Mouse (Mus musculus): ENCODE data around the gene Bcor.
A peak's percentile ranks its signal among the peaks of the same experiment; 100 is the strongest.

Gene Bcor

GRCm38 (mm10) chrX:12068978-12069724 is 91.0 kb downstream of the Bcor start:
- no peak for DNase-seq (ENCODE audit: low read depth in 1 of 2, low spot score in 2 of 2)

GRCm38 (mm10) chrX:12067851-12068510 is 92.2 kb downstream of the Bcor start:
- DNase-seq (ENCODE audit: low read depth in 1 of 2, low spot score in 2 of 2) = no peak

GRCm38 (mm10) chrX:12067031-12067430 is 93.1 kb downstream of the Bcor start:
- DNase-seq (ENCODE audit: low read depth in 1 of 2, low spot score in 2 of 2) = no peak

- DNase-seq (ENCODE audit: low read depth in 1 of 2, low spot score in 2 of 2) = no peak
Observed at GRCm38 (mm10) chrX:12065782-12066181, 94.4 kb downstream of the Bcor start.

GRCm38 (mm10) chrX:12062932-12063260 is 97.3 kb downstream of the Bcor start:
- no peak for DNase-seq (ENCODE audit: low read depth in 1 of 2, low spot score in 2 of 2)

- no peak for DNase-seq (ENCODE audit: low read depth in 1 of 2, low spot score in 2 of 2)
Observed at GRCm38 (mm10) chrX:12062121-12062931, 97.8 kb downstream of the Bcor start.

- DNase-seq (ENCODE audit: low read depth in 1 of 2, low spot score in 2 of 2) = no peak
Observed at GRCm38 (mm10) chrX:12060848-12061247, 99.3 kb downstream of the Bcor start.

GRCm38 (mm10) chrX:12057210-12057609 is 102.9 kb downstream of the Bcor start:
- no peak for DNase-seq (ENCODE audit: low read depth in 1 of 2, low spot score in 2 of 2)

GRCm38 (mm10) chrX:12053315-12053914 is 106.7 kb downstream of the Bcor start:
- DNase-seq (ENCODE audit: low read depth in 1 of 2, low spot score in 2 of 2) = no peak

GRCm38 (mm10) chrX:12052651-12053050 is 107.5 kb downstream of the Bcor start:
- DNase-seq (ENCODE audit: low read depth in 1 of 2, low spot score in 2 of 2) = no peak

- no peak for DNase-seq (ENCODE audit: low read depth in 1 of 2, low spot score in 2 of 2)
Observed at GRCm38 (mm10) chrX:12048721-12049120, 111.4 kb downstream of the Bcor start.

GRCm38 (mm10) chrX:12048166-12048565 is 112.0 kb downstream of the Bcor start:
- DNase-seq (ENCODE audit: low read depth in 1 of 2, low spot score in 2 of 2) = no peak

GRCm38 (mm10) chrX:12047223-12047911 is 112.8 kb downstream of the Bcor start:
- DNase-seq (ENCODE audit: low read depth in 1 of 2, low spot score in 2 of 2) = no peak

GRCm38 (mm10) chrX:12046676-12047075 is 113.5 kb downstream of the Bcor start:
- DNase-seq (ENCODE audit: low read depth in 1 of 2, low spot score in 2 of 2) = no peak

- no peak for DNase-seq (ENCODE audit: low read depth in 1 of 2, low spot score in 2 of 2)
Observed at GRCm38 (mm10) chrX:12043352-12043751, 116.8 kb downstream of the Bcor start.

GRCm38 (mm10) chrX:12041453-12041852 is 118.7 kb downstream of the Bcor start:
- no peak for DNase-seq (ENCODE audit: low read depth in 1 of 2, low spot score in 2 of 2)

GRCm38 (mm10) chrX:12014726-12015464 is 145.3 kb downstream of the Bcor start:
- peak in 1 of 2 experiments; percentile 14 for DNase-seq (ENCODE audit: low read depth in 1 of 2, low spot score in 2 of 2)

- DNase-seq (ENCODE audit: low read depth in 1 of 2, low spot score in 2 of 2) = no peak
Observed at GRCm38 (mm10) chrX:12010660-12011059, 149.5 kb downstream of the Bcor start.

- DNase-seq (ENCODE audit: low read depth in 1 of 2, low spot score in 2 of 2) = no peak
Observed at GRCm38 (mm10) chrX:12009046-12009445, 151.1 kb downstream of the Bcor start.

- DNase-seq (ENCODE audit: low read depth in 1 of 2, low spot score in 2 of 2) = no peak
Observed at GRCm38 (mm10) chrX:12007832-12008540, 152.2 kb downstream of the Bcor start.
